Mouse (Mus musculus): Measurements from ENCODE around the gene Anks4b. TPM values are rescaled to one million over a fixed set of nuclear protein-coding genes. Genes with fewer than 3 reads are reported as not detected.

Anks4b gene
- total RNA-seq (2021), result under 1 TPM in 1 of 2 experiments, not detected in 1; 0.12 TPM
- long read RNA-seq, experiment 1, result 0 reads
- long read RNA-seq, experiment 2, result 0 reads

- no peak for DNase-seq
- intact Hi-C loops (cut with DNase I), result loop anchor here (10.0 kb wide), 1 partner anchor 61 kb away; no protein-coding TSS in a partner anchor
Observed at GRCm38 (mm10) chr7:120173603-120174244, at the start of gene Anks4b. Gene Anks4b, plus strand, starts transcription at chr7:120173858.

GRCm38 (mm10) chr7:120124844-120125243 is 48.8 kb upstream of the Anks4b start:
- intact Hi-C loops (cut with DNase I), result loop anchor here (1.0 to 10.0 kb wide), 3 partner anchors 78 to 520 kb away; partner anchors contain the start of genes Abca14 and Abca15
- peak; percentile 60 to 82 for DNase-seq

DNA sequence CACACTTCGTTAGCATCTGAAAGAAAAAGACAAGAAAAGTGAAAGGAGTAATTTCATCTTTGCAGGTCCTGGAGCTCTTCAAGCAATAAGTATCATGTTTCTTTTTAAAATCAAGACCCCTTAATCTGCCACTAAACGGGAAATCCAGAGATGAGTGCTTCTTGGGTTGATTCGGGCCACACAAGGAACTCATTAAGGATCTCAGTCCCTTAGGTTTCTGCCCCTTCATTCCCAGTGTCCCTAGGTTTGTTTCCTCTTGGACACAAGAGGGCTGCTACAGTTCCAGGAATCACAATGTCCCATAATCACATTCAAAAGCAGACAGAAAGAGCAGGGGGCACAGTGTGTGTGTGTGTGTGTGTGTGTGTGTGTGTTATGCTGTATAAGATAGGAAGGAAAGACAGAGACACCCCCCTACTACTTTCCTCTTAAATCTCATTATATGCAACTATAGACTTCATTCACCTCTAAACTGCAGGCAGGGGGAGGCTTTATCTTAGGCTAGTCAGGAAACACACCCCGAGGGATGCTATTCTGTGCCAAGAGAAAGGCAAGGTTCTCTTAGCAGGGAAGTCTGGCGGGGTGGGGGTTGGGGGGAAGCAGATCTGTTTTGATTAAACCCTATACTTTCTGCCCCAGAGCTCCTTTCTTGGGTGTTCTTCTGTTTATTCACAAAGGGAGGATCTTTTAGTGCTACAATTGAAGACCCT is 46.5 kb upstream of the Anks4b start:
- no peak for DNase-seq
- intact Hi-C loops (cut with DNase I), result loop anchor here (5.0 to 10.0 kb wide), 2 partner anchors 200 to 518 kb away; partner anchors contain the start of gene Abca15

- intact Hi-C loops (cut with DNase I), result loop anchor here (5.0 to 10.0 kb wide), 2 partner anchors 200 to 517 kb away; partner anchors contain the start of gene Abca15
Observed at GRCm38 (mm10) chr7:120127686-120128059, 46.0 kb upstream of the Anks4b start.

GRCm38 (mm10) chr7:120128951-120129350 is 44.7 kb upstream of the Anks4b start:
- intact Hi-C loops (cut with DNase I), result loop anchor here (5.0 to 10.0 kb wide), 2 partner anchors 198 to 516 kb away; partner anchors contain the start of gene Abca15
- DNase-seq, result no peak

More at GRCm38 (mm10) chr7:120127686-120128059, 46.0 kb upstream of the Anks4b start:
- no peak for DNase-seq

GRCm38 (mm10) chr7:120142743-120143142 is 30.9 kb upstream of the Anks4b start:
- intact Hi-C loops (cut with DNase I), result loop anchor here (10.0 kb wide), 1 partner anchor 58 kb away; no protein-coding TSS in a partner anchor
- DNase-seq, result no peak

DNA sequence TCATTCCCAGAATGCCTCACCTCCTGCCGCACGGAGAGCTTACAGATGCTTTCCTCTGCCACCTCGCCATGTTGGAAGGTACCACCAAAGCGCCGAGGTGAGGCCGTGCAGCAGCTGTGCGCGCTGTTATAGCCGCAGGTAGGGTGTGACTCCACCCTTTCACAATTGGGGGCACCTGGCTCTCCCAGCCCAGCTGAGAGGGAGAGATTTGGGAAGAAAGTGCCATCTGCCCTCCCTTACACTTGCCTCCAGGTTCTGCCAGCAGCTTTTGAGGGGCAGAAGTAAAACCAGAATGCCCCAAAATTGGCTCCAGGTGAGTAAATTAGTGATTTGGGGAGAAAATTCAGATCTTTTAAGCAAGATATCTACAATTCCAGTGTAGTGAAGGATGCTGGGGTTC is 28.5 kb upstream of the Anks4b start, which contains the start of gene Zp2:
Zp2 (minus strand) TSS at position 101 of the 400 bp plus-strand sequence.
- intact Hi-C loops (cut with DNase I), result loop anchor here (10.0 kb wide), 1 partner anchor 60 kb away; no protein-coding TSS in a partner anchor
- DNase-seq, result no peak

GRCm38 (mm10) chr7:120150257-120150656 is 23.4 kb upstream of the Anks4b start:
- DNase-seq, result no peak
- intact Hi-C loops (cut with DNase I), result no loop called here

DNA sequence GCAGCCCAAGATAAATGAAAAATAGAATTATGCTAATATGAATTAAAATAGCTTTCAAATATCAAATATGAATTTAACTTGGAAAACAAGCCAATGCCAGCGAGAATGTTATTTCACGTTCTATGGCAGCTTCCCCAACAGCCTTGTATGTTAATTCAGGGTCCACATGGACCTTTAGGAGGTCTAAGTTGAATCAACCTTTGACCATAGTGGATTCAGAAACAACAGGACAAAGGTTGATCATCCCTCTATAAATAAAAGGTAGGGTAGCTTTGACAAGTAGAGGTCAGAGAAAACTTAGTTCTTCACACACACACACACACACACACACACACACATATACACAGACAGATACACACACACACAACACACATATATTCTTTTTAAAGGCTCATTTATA is 22.8 kb upstream of the Anks4b start:
- intact Hi-C loops (cut with DNase I), result no loop called here

DNA sequence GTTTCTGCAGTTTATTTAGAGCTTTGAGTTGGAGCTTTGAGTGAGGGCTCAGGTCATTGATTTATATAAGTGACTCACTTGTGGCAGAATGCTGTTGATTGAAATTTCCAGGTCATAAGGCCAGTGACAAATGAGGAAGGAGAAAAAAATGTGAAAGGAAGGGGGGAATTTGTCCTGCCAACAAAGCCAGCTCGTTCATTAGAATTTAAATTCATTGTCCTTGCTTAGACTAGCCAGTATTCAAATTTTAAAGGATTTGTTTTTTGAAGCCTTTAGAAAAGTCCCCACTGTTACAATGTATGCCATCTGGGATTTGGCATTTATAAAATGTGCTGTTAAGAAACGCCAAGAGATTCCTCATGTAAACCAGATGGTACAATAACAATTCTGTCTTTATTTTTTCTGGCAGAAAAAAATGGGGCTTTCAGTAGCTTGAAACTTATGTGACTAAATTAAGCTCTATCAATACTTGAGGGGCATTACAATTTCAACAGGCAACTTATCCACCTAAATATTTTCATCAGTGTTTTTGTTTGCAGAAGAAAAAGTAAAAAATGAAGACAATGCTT is 16.7 kb upstream of the Anks4b start:
- intact Hi-C loops (cut with DNase I), result no loop called here
- no peak for DNase-seq

More for the DNA sequence above, 22.8 kb upstream of the Anks4b start:
- DNase-seq, result no peak

- intact Hi-C loops (cut with DNase I), result no loop called here
- no peak for DNase-seq
Observed at GRCm38 (mm10) chr7:120157575-120158061, 16.0 kb upstream of the Anks4b start.

DNA sequence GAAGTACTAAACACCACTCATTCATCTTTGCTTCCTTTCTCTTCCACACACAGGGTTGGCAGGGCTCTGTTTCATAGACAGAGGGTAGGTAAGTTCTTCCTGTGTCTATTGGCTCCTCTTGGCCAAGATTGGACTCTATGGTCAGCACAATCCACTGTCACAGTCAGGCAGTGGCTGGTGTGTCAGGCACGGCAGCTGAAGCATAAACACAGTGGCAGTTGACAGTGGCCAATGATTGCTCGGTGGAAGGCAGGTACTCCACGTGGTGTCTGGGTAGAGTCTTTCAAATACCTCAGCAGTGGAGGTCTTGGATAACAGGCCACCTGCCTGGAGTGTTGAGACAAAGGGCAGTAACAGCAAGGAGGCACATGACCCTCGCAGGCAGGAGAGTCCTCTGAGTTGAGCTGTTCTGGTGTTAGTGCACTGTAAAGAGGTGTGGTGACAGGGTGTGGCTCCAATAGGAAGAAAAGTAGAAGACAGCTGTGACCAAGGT is 15.5 kb upstream of the Anks4b start:
- intact Hi-C loops (cut with DNase I), result no loop called here
- DNase-seq, result no peak

- DNase-seq, result no peak
- intact Hi-C loops (cut with DNase I), result no loop called here
Observed at GRCm38 (mm10) chr7:120163581-120164251, 9.9 kb upstream of the Anks4b start.

GRCm38 (mm10) chr7:120172188-120172700 is 1.4 kb upstream of the Anks4b start:
- intact Hi-C loops (cut with DNase I), result loop anchor here (10.0 kb wide), 1 partner anchor 63 kb away; no protein-coding TSS in a partner anchor
- no peak for DNase-seq

DNA sequence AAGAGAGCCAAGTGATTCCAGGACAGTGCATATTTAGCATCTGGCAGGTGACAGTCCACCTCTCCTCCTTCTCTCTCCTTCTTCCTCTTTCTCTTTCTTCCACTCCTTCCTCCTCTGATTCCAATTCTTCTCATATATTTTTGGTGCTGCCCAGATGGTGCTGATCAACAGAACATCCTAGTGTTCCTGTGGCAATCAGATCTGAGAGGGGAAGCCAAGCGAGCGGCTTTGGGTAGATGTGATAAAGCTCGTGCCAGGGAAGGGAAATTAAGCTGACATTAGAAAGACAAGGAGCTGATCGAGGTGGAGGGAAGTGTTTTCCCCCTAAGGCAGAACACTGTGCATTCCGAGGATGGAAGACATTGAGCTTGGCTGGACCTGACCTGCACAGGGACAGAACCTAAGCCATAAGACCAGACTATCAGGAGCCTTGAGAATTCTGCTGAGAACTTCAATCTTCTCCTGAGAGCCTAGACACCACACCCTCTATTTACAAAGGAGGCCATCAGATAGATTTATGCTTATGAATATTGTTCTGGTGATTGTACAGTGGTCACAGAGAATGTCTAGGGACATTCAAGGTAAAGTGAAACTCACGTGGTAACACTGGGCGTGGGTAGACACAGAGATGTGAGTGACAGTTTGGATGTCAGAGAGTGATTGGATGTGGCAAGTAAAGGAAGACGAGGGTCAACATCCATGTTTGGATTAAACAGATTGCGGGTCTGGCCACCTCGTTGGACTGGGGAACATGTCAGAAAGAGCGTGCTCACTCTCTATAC is 1.3 kb downstream of the Anks4b start:
- intact Hi-C loops (cut with DNase I), result loop anchor here (10.0 kb wide), 1 partner anchor 60 kb away; no protein-coding TSS in a partner anchor
- no peak for DNase-seq

GRCm38 (mm10) chr7:120177611-120178010 is 4.0 kb downstream of the Anks4b start:
- intact Hi-C loops (cut with DNase I), result loop anchor here (10.0 kb wide), 1 partner anchor 57 kb away; no protein-coding TSS in a partner anchor
- DNase-seq, result no peak

DNA sequence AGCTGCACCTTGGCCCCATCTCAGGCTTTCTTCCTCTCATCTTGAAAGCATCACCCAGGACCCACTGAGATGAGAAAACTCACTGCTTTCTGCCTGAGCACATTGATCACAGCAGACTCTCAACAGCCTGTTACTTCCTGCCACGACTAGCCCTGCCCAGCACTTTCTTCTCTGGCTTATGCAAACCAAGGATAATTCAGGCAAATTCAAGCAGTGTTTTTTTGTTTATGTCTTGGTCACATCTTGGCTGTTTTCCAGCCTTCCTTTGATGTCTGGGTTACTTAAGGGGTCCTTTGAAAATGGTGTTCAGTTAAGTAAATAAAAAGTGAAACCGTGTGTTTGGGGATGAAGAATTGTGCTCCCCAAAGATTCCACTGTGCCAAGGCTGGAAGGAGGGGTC is 5.3 kb downstream of the Anks4b start:
- intact Hi-C loops (cut with DNase I), result loop anchor here (10.0 kb wide), 1 partner anchor 56 kb away; no protein-coding TSS in a partner anchor
- no peak for DNase-seq

DNA sequence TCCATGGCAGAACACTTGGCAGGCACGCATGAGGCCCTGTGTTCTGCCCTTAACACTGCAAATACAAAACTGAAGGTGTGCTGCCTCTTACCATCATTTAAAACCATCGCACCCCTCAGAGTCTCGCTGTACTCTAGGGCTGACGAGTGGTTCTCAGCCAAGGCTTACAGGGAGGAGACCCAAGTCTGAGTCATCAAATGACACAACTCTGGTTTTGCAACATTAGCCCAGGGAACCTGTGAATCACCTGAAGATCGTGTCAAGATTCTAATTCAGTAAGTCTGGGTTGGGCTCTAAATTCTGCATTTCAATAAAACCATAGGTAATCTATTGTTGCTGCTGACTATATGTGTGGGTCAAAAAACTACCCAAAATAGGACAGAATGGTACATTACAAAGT is 6.9 kb downstream of the Anks4b start:
- intact Hi-C loops (cut with DNase I), result no loop called here
- DNase-seq, result no peak

Data from heart, postnatal 14 days (tissue).